Mouse (Mus musculus): ENCODE measurements around the gene Zfp292. TPM values are rescaled to one million over a fixed set of nuclear protein-coding genes. Genes with fewer than 3 reads are reported as not detected.

The Zfp292 gene
- polyA plus RNA-seq, 1 experiment from 2014 or later: 25.1 TPM

DNA sequence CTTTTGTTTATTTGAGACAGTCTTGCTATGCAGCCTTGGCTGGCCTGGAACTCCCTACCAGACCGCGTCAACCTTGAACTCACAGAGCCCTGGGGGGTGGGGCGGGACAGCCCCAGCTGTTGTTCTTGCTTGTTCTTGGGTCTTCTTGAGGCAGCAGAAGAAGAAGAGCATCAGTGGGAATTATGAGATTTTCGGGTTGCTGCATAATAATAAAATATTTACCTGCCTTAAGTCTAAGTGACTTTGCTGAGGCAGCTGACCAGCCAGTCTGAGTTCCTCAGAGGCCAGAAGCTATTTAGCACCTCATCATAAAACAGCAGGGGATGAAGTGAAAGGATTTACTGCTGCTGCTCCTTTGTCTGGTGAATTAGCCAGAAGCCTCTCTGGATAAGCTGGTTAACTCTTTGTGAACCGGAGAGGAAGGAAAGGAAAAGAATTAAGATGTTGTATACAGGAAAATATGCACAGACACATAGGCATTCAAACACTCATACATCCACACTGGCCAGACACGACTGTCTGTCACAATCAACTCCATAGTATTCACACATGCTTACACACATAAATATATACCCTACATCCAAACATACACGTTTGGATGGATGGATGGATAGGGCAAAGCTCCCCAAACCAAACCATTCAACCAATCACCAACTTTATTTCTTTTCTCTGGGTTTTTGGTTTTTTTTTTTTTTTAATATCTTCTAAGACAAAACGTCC lies 110.9 kb downstream of the Zfp292 start:
- H3K36me3 ChIP-seq (ENCODE audit: control insufficient read depth, insufficient read depth, low read length): 0 out of 2 replicates have a peak, but pooled peaks cover 3% of the 10 kb centered on the region
- no peaks in the 10 kb centered on the region for H3K4me1 ChIP-seq (replicated peaks; ENCODE audit: control insufficient read depth, insufficient read depth, low read length)
- no peaks in the 10 kb centered on the region for H3K9me3 ChIP-seq (ENCODE audit: control insufficient read depth, low read length)
- H3K27me3 ChIP-seq (replicated peaks; ENCODE audit: control insufficient read depth, insufficient read depth, low read length): no peaks in the 10 kb centered on the region
- no peak for ATAC-seq (replicated peaks; ENCODE audit: low FRiP score, low TSS enrichment, low read depth)
- no peak overlapping the region for H3K4me2 ChIP-seq (ENCODE audit: low read length)
- WGBS: 10% methylated on average over 8 of the region's 8 CpGs
- DNase-seq (ENCODE audit: low spot score): no peak
- no peak overlapping the region for H3K4me3 ChIP-seq (ENCODE audit: low read depth, low read length)
- no peak overlapping the region for H3K9ac ChIP-seq (ENCODE audit: low read length)
- H3K27ac ChIP-seq (ENCODE audit: low read depth): no peak overlapping the region

DNA sequence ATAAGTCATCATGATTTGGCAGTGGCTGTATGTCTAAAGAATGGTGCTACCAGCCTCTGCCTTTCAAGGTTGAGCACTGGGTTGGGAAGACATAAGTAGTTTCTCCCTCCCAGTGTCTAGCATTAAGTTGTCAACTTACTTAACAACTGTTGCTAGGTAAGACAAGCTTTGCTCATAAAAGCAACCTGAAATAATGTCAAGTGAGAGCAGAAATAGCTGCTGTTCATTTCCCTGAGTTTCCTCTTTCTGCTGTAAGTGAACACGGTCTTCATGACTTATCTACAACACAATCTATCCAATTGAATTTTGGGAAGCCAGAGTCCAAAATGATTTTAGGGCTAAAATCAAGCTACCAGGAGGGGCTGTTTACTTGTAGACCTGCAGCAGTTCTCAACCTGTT lies 126.6 kb downstream of the Zfp292 start, which contains the start of gene Gm136:
Gene Gm136 (minus strand): TSS at position 101 of the 400 bp plus-strand sequence.
- Histone ChIP-seq H3K27me3 (replicated peaks; ENCODE audit: control insufficient read depth, insufficient read depth, low read length) (no peaks in the 10 kb centered on the region), H3K9me3 (ENCODE audit: control insufficient read depth, low read length) (no peaks in the 10 kb centered on the region)

More for the DNA sequence above, 126.6 kb downstream of the Zfp292 start, which contains the start of gene Gm136:
- Histone ChIP-seq H3K36me3 (ENCODE audit: control insufficient read depth, insufficient read depth, low read length) (no peaks in the 10 kb centered on the region), H3K4me2 (ENCODE audit: low read length) (no peak within 1 kb of the TSS), H3K4me3 (ENCODE audit: low read depth, low read length) (no peak within 1 kb of the TSS), H3K9ac (ENCODE audit: low read length) (no peak within 1 kb of the TSS), H3K4me1 (replicated peaks; ENCODE audit: control insufficient read depth, insufficient read depth, low read length) (no peaks in the 10 kb centered on the region), H3K27ac (ENCODE audit: low read depth) (no peak within 1 kb of the TSS)
- WGBS: 91% methylated on average over 1 of the region's 1 CpGs
- no peak for ATAC-seq (replicated peaks; ENCODE audit: low FRiP score, low TSS enrichment, low read depth)
- DNase-seq (ENCODE audit: low spot score): no peak

Other genes starting within 250 kb of the Zfp292 start
- 66.2 and 69.2 TPM in 2 replicates for gene Slc35a1, start 195.5 kb downstream of the Zfp292 start, polyA plus RNA-seq (2014; fragmentation: Nextera tagmentation; extraction: Ambion mirVana)
- gene Cfap206, start 152.8 kb downstream of the Zfp292 start, polyA plus RNA-seq (2014; fragmentation: Nextera tagmentation; extraction: Ambion mirVana): 0.40 TPM in 1 of 2 replicates, not detected in the other
- not detected in 2 replicates for gene Gm136, start 126.7 kb downstream of the Zfp292 start, polyA plus RNA-seq (2014; fragmentation: Nextera tagmentation; extraction: Ambion mirVana)
- gene Smim8, start 104.5 kb downstream of the Zfp292 start, polyA plus RNA-seq (2014; fragmentation: Nextera tagmentation; extraction: Ambion mirVana): 42.9 and 43.0 TPM in 2 replicates
- not detected in 2 replicates for gene Cga, start 10.8 kb upstream of the Zfp292 start, polyA plus RNA-seq (2014; fragmentation: Nextera tagmentation; extraction: Ambion mirVana)

All from intestine, embryonic 14.5 days (tissue).